Mouse (Mus musculus) hindlimb bud, embryonic 11.5 days (tissue): Measurements from ENCODE around the gene Slc5a10.

Source experiments
- DNase-seq: peaks from one replicate; pipeline ENCODE4 v3.0.0-alpha.2; 2012; ENCODE audit warnings: low read depth, low spot score; ENCODE audit errors: extremely low spot score

Slc5a10 gene

GRCm38 (mm10) chr11:61669492-61670490 is 50.8 kb downstream of the Slc5a10 start:
- DNase-seq: no peak

GRCm38 (mm10) chr11:61667782-61668181 is 52.8 kb downstream of the Slc5a10 start:
- no peak for DNase-seq

- no peak for DNase-seq
Measured at GRCm38 (mm10) chr11:61667248-61667647, 53.4 kb downstream of the Slc5a10 start.

GRCm38 (mm10) chr11:61665991-61666799 is 54.4 kb downstream of the Slc5a10 start:
- DNase-seq: no peak

- DNase-seq: no peak
Measured at GRCm38 (mm10) chr11:61665401-61665800, 55.2 kb downstream of the Slc5a10 start.

GRCm38 (mm10) chr11:61662189-61662588 is 58.4 kb downstream of the Slc5a10 start:
- DNase-seq: no peak

- DNase-seq: no peak
Measured at GRCm38 (mm10) chr11:61660806-61661392, 59.7 kb downstream of the Slc5a10 start.

GRCm38 (mm10) chr11:61660001-61660400 is 60.6 kb downstream of the Slc5a10 start:
- DNase-seq: no peak

GRCm38 (mm10) chr11:61659011-61659858 is 61.4 kb downstream of the Slc5a10 start:
- DNase-seq: no peak

GRCm38 (mm10) chr11:61658360-61658922 is 62.2 kb downstream of the Slc5a10 start:
- DNase-seq: no peak

GRCm38 (mm10) chr11:61657432-61657831 is 63.2 kb downstream of the Slc5a10 start:
- no peak for DNase-seq

GRCm38 (mm10) chr11:61656148-61656850 is 64.3 kb downstream of the Slc5a10 start:
- no peak for DNase-seq

GRCm38 (mm10) chr11:61655649-61656048 is 65.0 kb downstream of the Slc5a10 start:
- DNase-seq: no peak

- no peak for DNase-seq
Measured at GRCm38 (mm10) chr11:61654786-61655311, 65.8 kb downstream of the Slc5a10 start.

GRCm38 (mm10) chr11:61653568-61653967 is 67.1 kb downstream of the Slc5a10 start:
- no peak for DNase-seq

GRCm38 (mm10) chr11:61652686-61653447 is 67.8 kb downstream of the Slc5a10 start, which contains the start of gene Grap:
Grap (plus strand) TSS chr11:61653265.
- no peak for DNase-seq

GRCm38 (mm10) chr11:61652216-61652615 is 68.4 kb downstream of the Slc5a10 start:
- DNase-seq: no peak
